Mouse (Mus musculus) megakaryocyte, embryonic 14.5 days (primary cell): Measurements from ENCODE around the gene D930020B18Rik. TPM values are rescaled to one million over a fixed set of nuclear protein-coding genes. Genes with fewer than 3 reads are reported as not detected.

ENCODE experiments used
- H3K27me3 ChIP-seq: replicated peaks from 2 replicates; pipeline ENCODE3; 2012; ENCODE audit warnings: inconsistent platforms
- H3K36me3 ChIP-seq: replicated peaks from 2 replicates; pipeline ENCODE3; 2012; ENCODE audit warnings: low read length, inconsistent platforms, mixed read lengths
- H3K4me1 ChIP-seq: 2 replicates; pipeline ENCODE4 v1.6.1; 2012; ENCODE audit warnings: inconsistent platforms
- H3K4me3 ChIP-seq: replicated peaks from 2 replicates; pipeline ENCODE3; 2012; ENCODE audit warnings: moderate library complexity, mild to moderate bottlenecking, inconsistent platforms
- H3K9me3 ChIP-seq: 2 replicates; pipeline ENCODE4 v1.6.1; 2012; ENCODE audit warnings: inconsistent platforms
- FLI1 ChIP-seq: IDR thresholded peaks from 2 replicates; pipeline ENCODE4 v1.6.1; 2012; ENCODE audit warnings: low read length, inconsistent platforms, mixed read lengths
- GATA1 ChIP-seq: IDR thresholded peaks from 3 replicates; pipeline ENCODE4 v1.6.1; 2012; ENCODE audit warnings: mixed read lengths, low read length, inconsistent platforms, borderline replicate concordance
- polyA plus RNA-seq: library from polyadenylated mRNA; stranded (reverse); fragments of >175 nt; gene quantifications from 2 replicates; pipeline ENCODE4 v1.2.3, GENCODE M21; 2012; ENCODE audit warnings: low replicate concordance; ENCODE audit not compliant: insufficient read depth

Gene D930020B18Rik
- polyA plus RNA-seq, 1 experiment = not detected

DNA sequence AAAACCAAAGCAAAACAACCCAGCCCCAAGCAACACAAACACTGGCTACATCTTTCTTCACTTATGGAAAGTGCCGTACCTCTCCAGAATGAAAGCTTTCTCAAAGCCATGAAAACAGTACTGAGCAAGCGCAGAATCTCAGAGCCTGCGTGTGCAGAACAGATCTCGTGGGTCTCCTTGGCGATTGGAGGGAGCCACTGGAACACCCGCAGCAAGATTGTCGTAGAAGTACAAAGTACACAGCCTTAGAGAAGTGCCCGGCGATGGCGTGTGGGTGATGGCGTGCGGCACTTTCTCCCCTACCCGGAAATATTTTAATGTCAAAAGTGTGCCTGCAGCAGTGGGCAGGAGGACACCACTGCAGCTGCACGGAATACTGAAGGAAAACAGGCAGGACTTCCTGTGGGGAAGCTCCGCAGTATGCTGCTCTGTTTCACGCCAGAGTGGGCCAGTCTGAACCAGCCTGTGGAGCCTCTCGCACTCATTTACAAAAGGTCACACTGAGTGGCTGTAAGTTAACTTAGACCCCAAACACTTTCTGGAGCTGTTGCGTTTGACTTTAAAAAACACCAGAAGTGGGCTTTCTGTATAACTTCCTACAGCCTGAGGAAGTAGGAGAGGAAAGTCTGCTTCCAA, 51.7 kb downstream of the D930020B18Rik start:
- TF ChIP-seq GATA1 (no peak), FLI1 (no peak)
- H3K4me1 ChIP-seq = 0 out of 2 replicates have a peak, but pooled peaks cover 3% of the 10 kb centered on the region
- H3K9me3 ChIP-seq = peaks cover 22% of the 10 kb centered on the region
- H3K4me3 ChIP-seq = peak overlapping the region; percentile 70
- no peaks in the 10 kb centered on the region for H3K36me3 ChIP-seq
- peaks cover 3% of the 10 kb centered on the region for H3K27me3 ChIP-seq

GRCm38 (mm10) chr10:121694567-121694966, 53.2 kb downstream of the D930020B18Rik start:
- Histone ChIP-seq H3K9me3 (peaks cover 23% of the 10 kb centered on the region), H3K27me3 (peaks cover 3% of the 10 kb centered on the region), H3K36me3 (no peaks in the 10 kb centered on the region), H3K4me3 (no peak overlapping the region), H3K4me1 (0 out of 2 replicates have a peak, but pooled peaks cover 3% of the 10 kb centered on the region)
- TF ChIP-seq GATA1 (no peak), FLI1 (no peak)

GRCm38 (mm10) chr10:121701296-121702248, 60.2 kb downstream of the D930020B18Rik start:
- no peaks in the 10 kb centered on the region for H3K36me3 ChIP-seq
- peaks cover 2% of the 10 kb centered on the region for H3K27me3 ChIP-seq
- peaks cover 7% of the 10 kb centered on the region; the same call in 1 of the 2 replicates for H3K4me1 ChIP-seq
- TF ChIP-seq GATA1 (no peak), FLI1 (no peak)
- H3K4me3 ChIP-seq = no peak overlapping the region
- H3K9me3 ChIP-seq = peaks cover 19% of the 10 kb centered on the region

DNA sequence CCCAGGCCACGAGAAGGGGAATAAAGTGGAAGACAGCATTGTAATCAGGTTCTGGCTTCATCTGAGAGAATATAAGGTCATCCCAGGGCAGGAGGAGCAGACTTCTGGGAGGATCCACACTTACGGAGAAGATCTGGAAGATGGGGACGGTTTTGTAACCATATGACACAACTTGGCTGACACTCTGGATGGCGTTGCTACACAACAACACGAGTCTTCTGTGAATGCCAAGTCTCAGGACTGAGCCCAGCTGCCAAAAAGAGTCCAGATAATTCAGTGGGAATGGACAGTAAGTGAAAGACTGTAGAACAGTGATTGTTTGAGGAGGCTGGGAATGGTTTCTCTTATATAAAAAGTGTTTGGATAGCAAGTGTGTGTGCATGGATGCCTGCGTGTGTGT, 62.2 kb downstream of the D930020B18Rik start:
- TF ChIP-seq GATA1 (no peak), FLI1 (no peak)

DNA sequence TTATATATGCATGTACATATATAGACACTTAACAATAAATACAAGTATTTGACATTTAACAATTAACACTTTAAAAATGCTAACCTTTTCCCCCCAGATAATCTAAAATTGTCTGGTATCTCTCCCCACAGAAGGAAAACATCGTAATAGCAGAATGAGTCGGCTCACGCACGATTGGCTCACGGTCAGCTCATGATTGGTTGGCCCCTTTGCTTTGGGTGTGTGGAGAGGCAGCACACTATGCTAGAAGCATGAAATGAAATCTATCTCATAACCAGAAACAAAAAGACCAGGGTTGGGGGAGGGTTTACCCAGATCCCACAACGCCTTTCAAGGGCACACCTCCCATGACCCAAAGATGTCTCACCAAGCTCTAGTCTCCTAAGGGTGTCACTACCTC, 63.5 kb downstream of the D930020B18Rik start:
- TF ChIP-seq GATA1 (no peak), FLI1 (no peak)
- Histone ChIP-seq H3K27me3 (peaks cover 2% of the 10 kb centered on the region), H3K4me3 (no peak overlapping the region), H3K4me1 (peaks cover 7% of the 10 kb centered on the region; the same call in 1 of the 2 replicates), H3K36me3 (no peaks in the 10 kb centered on the region), H3K9me3 (peaks cover 9% of the 10 kb centered on the region)

More for the DNA sequence above, 62.2 kb downstream of the D930020B18Rik start:
- H3K9me3 ChIP-seq = peaks cover 9% of the 10 kb centered on the region
- H3K27me3 ChIP-seq = peaks cover 2% of the 10 kb centered on the region
- H3K36me3 ChIP-seq = no peaks in the 10 kb centered on the region
- H3K4me1 ChIP-seq = peaks cover 7% of the 10 kb centered on the region; the same call in 1 of the 2 replicates
- H3K4me3 ChIP-seq = peak overlapping the region; percentile 71

GRCm38 (mm10) chr10:121705399-121706163, 64.2 kb downstream of the D930020B18Rik start:
- Histone ChIP-seq H3K27me3 (no peaks in the 10 kb centered on the region), H3K36me3 (no peaks in the 10 kb centered on the region), H3K4me3 (no peak overlapping the region), H3K4me1 (peaks cover 7% of the 10 kb centered on the region; the same call in 1 of the 2 replicates), H3K9me3 (peaks cover 9% of the 10 kb centered on the region)
- TF ChIP-seq GATA1 = no peak
- TF ChIP-seq FLI1 = no peak

DNA sequence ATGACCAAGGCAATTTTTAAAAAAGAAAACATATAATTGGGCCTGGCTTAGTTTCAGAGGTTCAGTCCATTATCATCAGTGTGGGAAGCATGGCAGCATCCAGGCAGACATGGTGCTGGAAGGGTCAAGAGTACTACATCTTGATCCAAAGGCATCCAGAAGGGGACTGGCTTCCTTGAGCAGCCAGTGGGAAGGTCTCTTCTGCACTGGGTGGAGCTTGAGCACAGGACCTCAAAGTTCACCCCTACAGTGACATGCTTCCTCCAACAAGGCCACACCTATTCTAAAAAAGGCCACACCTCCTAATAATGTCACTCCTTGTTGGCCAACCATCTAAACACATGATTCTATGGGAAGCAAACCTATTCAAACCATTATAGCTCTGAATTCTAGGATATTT, 75.5 kb downstream of the D930020B18Rik start:
- Histone ChIP-seq H3K4me1 (no peaks in the 10 kb centered on the region), H3K36me3 (no peaks in the 10 kb centered on the region), H3K4me3 (no peak overlapping the region), H3K9me3 (peaks cover 37% of the 10 kb centered on the region), H3K27me3 (peaks cover 2% of the 10 kb centered on the region)
- TF ChIP-seq FLI1 (no peak), GATA1 (no peak)

GRCm38 (mm10) chr10:121718896-121719585, 77.7 kb downstream of the D930020B18Rik start:
- no peaks in the 10 kb centered on the region for H3K4me1 ChIP-seq
- H3K4me3 ChIP-seq = no peak overlapping the region
- H3K9me3 ChIP-seq = peaks cover 43% of the 10 kb centered on the region
- H3K36me3 ChIP-seq = no peaks in the 10 kb centered on the region
- peaks cover 2% of the 10 kb centered on the region for H3K27me3 ChIP-seq
- TF ChIP-seq FLI1 = no peak
- no peak for TF ChIP-seq GATA1

DNA sequence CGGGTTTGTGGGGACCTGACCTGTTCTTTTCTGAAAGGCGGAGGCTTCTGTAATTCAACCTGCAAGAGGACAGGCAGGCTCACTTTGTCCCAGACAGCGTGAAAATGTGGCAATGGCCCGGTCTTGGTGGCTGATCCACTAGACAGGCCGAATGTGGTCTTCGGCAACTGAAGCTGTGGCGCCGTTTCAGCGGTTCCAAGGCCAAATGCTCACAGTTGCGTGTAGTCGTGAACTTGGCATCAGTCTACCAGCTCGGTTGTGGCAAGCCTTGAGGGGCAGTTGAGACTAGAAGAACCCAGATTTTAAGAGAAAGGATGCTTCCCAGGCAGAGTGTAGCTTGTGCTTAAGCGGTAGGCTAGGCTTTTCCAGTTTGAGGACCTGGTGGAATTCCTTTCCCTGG, 79.3 kb downstream of the D930020B18Rik start:
- Histone ChIP-seq H3K4me1 (peaks cover 9% of the 10 kb centered on the region), H3K4me3 (no peak overlapping the region), H3K36me3 (no peaks in the 10 kb centered on the region), H3K9me3 (peaks cover 42% of the 10 kb centered on the region), H3K27me3 (peaks cover 1% of the 10 kb centered on the region)
- TF ChIP-seq FLI1 (no peak), GATA1 (no peak)
